Mouse (Mus musculus): ENCODE results near the gene Bcl2l12.

DNA sequence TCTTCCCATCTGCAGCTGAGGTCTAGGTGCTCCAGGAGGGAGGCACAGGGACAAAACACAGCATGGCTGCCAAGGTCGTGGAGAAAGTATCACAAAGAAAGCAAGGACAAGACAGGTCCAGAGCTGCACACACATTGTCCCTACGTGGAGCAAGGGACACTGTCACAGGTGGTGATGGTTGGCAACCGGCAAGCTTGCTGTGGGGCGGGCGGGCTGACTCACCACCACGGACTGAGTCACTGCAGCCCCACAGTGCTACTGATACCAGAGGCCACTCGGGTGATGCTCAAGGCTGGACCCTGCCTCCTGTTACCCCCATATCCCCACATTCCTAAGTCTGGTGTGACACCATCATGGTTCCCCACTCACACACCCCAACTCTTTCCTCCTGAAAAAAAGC, 3.9 kb upstream of the Bcl2l12 start:
- TF ChIP-seq POLR2A (IDR thresholded peaks at IDR 0.05; ENCODE audit: insufficient read length, low read depth) (peak; percentile 43), TCF12 (IDR thresholded peaks at IDR 0.05; ENCODE audit: insufficient read depth, poor library complexity, severe bottlenecking) (no peak), USF1 (IDR thresholded peaks at IDR 0.05; ENCODE audit: low read depth) (no peak), CEBPB (IDR thresholded peaks at IDR 0.05; ENCODE audit: insufficient read depth, poor library complexity, severe bottlenecking) (no peak), TCF3 (IDR thresholded peaks at IDR 0.05; ENCODE audit: insufficient read length, low read depth) (no peak), MYOG (IDR thresholded peaks at IDR 0.05; ENCODE audit: control insufficient read depth in 1 of 3, insufficient read depth in 1 of 3, insufficient read length in 2 of 3, low read depth in 2 of 3) (peak in 2 of 3 experiments; percentile 21 to 35), POLR2AphosphoS2 (IDR thresholded peaks at IDR 0.05; ENCODE audit: insufficient read length, low read depth) (peak; percentile 87), SRF (IDR thresholded peaks at IDR 0.05; ENCODE audit: control insufficient read depth, insufficient read length, low read depth) (no peak), MYOD1 (IDR thresholded peaks at IDR 0.05; ENCODE audit: control insufficient read depth in 1 of 3, insufficient read length in 2 of 3, low read depth in 2 of 3) (peak in 1 of 3 experiments; percentile 72), MAX (IDR thresholded peaks at IDR 0.05; ENCODE audit: low read depth) (no peak), E2F4 (IDR thresholded peaks at IDR 0.05; ENCODE audit: insufficient read depth) (no peak), REST (IDR thresholded peaks at IDR 0.05; ENCODE audit: insufficient read depth, insufficient read length) (no peak)
